Mouse (Mus musculus) heart, postnatal 36 days (tissue): ENCODE measurements at regions not wholly inside any gene's neighbourhood (a gene's known extent, or its start where the extent isn't known, plus 50 kb on each side); places are given as distances from the start of the nearest gene placed in this dataset.

Experiments used
- DNase-seq, 2 experiments: peaks; one replicate each; pipeline ENCODE4 v3.0.0; 2021 to 2022
- intact Hi-C: fragments of 180-260 bp; cut with DNase I; formaldehyde crosslinking; loops from one replicate; pipeline ENCODE4 v1.15.1; 2025

DNA sequence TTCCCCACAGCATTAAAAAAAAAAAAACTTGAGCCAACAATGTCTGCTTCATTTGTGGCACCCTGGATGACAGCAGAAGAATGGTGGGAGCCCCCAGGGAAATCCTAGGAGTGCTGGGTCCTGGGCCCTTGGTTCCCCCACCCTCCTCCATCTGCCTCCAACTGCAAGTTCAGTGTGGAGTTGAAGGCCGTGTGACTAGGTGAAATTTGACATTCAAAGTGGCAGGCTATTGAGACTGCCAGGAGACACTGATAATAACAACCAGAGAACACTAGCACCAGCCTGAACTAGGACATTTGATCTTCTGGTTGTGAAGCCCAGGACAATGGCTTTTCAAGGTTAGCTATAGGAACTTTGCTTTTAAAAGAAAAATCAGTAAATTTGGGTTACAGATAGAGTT lies 74.0 kb downstream of the Adamts15 start:
- intact Hi-C loops = loop anchor here (5.0 kb wide), 2 partner anchors 49 to 366 kb away; no protein-coding TSS in a partner anchor

DNA sequence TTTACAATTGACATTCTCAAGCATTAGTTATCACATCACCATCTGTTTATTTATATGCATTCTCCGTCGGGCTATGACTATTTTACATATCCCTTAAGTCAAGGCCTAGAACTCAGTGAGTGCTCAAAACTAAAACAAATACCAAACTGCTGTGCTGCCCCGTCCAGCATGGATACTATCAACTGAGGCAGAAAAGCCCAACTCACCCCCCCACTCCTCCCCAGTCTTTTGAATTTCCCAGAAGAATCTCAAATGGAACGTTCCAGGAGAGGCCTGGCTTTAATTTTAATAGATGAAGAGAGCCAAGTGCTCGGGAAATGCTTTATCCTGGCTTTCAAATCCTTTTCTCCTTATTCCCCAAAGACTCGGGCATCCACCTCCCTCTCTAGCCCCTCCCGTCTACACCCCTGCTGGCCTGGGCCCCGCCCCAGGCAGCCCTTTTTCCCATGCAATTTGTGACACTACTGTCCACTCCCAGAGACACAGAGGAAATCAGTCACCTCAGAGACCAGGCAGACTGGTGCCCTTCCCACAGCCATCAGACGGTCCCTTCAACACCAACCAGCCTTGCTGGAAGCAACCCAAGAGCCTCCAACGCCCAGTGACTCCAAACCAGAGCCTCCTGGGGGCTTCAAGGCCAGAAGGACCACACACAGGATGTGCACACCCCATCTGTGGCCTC lies 76.5 kb downstream of the Adamts15 start:
- intact Hi-C loops = loop anchor here (2.0 to 5.0 kb wide), 3 partner anchors 52 to 363 kb away; no protein-coding TSS in a partner anchor
- peak; percentile 11 to 39 for DNase-seq

More for the DNA sequence above, 74.0 kb downstream of the Adamts15 start:
- DNase-seq = peak in 1 of 2 experiments; percentile 34

DNA sequence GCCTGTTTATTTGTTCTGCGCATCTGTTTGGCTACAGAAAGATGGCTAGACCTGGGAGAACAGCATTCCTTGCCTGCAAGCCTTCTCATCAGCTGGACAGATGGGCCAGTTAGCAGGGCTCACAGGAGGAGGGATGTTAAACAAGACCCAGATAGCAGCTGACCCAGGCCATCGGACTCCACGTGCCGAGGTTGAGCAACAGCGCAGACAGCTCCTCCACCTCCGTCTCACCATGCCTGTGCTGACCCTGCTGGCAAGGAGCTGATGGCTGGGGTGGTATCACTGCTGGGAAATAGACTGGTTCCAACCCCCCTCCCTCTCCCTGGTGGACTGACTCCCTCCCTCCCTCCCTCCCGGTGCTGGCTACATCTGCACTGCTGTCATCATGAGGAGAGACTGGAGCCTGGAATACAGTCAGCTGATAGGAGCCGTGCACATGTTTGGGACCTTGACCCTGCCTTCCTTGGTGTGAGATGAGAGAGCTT lies 78.1 kb downstream of the Adamts15 start:
- intact Hi-C loops = loop anchor here (2.0 to 5.0 kb wide), 2 partner anchors 62 to 77 kb away; no protein-coding TSS in a partner anchor
- DNase-seq = peak; percentile 61 to 75

DNA sequence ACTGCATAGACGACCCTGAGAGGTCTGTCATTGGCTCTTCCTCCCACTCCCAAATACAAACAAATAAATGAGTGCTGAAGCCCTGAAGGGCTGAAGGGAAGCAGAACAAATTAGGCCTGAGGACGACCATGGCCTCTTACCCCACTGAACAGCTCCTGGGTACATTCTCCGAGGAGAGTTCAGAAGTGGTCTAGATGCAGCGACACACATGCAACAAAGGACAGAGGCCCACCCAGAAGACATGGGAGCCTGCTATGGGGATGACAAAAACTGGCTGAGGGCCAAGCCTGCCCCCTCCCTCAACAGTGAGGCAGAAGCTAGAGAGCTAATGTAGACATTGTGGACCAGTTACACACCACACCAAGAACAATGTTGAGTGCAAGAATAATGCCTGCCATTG lies 87.3 kb downstream of the Adamts15 start:
- intact Hi-C loops = no loop called here
- no peak for DNase-seq

DNA sequence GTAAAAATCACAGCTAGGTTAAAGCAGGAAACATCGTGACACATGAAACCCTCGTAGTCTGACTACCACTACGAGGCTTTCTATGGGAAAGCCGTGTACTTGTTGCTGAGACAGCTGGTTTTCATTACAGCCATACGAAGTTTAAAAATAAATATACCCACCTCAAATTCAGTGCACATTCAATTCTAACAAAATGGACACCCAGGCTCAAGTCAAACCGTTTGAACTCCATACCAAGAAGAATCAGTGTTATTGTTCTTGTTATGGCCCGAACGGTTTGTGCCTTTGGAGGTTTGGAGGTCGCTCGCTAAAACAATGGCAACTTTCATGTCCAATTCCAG lies 87.7 kb downstream of the Adamts15 start:
- DNase-seq = no peak
- intact Hi-C loops = no loop called here

DNA sequence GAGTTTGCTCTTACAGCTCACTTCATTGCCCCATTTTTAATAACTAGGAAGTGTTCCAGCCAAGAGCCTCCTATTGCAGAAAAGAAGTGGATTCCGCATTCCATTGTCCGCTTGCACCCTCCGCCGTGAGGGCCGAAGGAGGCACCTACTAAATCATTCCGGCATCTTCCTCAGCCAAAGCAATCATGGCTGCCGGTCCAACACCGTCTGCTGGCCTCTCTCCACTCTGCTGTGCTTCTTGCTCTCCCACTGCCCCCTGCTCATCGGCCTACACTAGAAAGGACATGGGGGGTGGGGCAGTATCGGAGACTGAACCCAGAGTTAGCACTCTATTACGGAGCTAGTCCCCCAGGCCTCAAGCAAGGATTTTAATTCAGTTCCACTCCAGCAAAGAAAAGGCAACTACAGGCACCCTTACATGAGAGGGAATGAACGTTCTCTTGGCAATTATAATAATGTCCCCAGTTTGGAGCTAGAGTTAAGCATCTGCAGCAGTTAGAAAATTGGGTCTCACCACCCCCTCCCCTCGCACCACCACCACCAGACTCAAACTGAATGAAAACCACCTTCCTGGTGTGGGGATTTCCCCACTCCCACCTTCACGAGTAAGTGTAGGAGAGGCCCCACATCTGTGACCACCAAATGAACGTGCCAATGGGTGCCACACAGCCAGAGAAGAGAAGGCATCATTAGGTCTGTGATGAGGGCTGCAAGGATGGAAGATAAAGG lies 88.3 kb downstream of the Adamts15 start:
- intact Hi-C loops = no loop called here
- DNase-seq = no peak

DNA sequence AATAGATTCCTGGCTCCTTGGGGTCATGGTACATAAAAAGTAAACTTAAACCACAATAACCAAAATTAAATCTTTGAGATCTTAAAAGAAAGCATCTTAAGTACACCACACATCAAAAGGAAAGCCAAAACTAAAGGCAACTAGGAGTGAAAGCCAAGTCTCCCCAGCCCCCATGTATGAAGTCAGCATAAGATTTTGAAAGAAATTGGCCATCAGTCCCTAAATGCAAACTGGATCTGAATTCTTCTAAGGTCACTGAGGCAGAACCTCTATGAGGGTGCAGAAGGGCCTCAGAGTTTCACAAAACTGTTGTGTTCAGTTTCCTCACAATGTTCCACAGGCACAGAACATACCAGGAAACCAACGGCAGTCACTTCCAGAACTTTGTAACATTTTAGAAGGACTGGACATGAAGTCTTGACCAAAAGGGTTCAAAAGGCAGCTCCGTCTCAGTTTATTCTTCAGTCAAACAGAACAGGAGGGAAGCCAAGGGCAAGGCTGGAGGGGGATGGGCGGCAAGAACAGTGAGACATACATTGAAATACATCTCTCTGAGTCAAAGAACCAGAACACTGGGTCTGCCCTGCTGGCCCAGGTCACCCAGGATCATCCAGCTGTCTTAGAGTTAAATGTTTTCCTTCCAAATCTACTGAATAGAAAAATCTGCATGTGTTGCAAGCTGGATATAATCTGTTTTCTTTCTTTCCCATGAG lies 92.9 kb downstream of the Adamts15 start:
- intact Hi-C loops = no loop called here
- peak in 1 of 2 experiments; percentile 36 for DNase-seq

DNA sequence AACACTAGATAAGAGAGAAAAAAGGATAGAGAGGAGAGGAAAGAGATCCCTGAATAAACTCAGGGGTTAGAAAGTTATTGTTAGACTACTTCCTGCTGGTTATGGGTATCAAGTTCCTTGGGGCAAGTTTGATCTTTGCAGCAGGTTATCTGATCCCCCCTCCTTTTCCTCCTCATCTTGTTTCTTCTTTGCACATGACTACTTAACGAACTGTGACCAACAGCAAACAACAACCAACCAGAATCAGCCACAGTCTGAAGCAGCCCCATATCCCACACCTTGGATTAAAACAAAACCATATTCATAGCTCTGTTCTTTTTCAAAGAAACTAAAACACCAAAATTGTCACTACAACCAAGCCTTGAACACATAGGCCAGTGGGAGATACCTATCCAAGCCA lies 94.5 kb downstream of the Adamts15 start:
- intact Hi-C loops = no loop called here

DNA sequence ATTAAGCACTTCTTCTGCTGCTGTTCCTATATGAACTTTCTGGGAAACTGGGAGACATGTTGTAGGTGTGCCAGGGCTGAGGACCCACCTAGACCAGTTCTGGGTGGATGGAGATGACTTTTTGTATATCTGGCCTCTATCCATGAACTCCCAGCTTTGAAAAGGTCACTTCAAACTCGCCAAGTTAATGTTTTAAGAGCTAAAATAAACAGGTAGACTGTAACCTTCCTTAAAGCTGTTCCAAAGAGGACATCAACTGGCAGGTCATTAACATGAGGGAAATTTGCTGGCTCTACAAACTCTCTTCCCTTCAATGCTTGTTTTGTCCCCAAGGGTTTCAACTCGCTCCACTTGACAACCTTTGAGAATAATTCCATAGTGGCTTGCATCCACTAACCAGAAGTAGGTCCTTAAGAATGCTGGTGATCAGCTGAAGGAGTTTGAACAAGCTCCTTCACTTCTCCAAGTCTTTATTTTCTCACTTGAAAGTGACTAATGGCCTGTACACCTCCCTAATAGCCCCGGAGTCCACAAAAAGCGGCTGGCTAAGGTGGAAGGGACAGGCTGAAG lies 98.1 kb downstream of the Adamts15 start:
- intact Hi-C loops = no loop called here
- no peak for DNase-seq

More for the DNA sequence above, 94.5 kb downstream of the Adamts15 start:
- no peak for DNase-seq

DNA sequence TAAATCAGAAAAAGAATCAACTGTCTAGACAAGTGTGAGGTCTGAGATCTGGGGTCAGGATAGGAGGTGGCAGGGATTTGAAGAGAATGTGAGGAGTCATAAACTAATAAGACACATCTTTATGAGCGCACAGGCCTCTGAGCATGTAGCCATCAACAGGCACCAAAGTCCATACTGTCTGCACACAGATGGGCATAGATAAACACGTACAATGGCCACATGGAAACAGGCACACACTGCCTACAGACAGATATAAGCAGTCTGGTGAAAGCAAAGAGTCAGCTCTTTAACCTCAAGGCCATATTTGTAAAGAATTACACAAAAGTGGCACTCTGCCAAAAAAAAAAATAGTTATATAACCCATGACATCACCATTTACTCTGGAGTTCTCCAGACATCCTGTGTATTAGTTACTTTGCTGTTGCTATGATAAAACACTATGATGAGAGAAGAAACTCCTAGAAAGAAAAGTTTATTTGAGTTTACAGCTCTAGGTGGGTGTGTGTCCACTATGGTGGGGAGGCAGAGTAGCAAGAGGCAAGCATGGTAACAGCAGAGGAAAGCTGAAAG lies 101.4 kb downstream of the Adamts15 start:
- intact Hi-C loops = no loop called here
- DNase-seq = no peak

DNA sequence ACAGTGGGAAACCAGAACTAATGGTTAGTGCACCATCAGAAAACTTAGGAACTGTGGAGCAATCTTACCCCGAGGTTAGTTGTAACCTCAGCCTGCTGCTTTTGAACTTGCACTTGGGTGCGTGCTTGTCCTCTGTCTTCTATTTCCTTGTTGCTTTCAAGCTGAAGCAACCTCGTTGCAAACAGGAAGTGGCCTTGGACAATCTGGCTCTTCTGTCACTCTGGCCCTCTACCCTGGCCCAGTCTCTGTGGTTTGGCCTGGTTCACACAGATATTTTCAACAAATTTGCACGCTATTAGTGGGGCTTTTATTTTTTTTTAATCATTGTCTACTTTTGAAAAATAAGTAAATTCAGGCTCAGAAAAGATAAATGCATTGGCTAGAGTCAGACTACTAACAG lies 109.0 kb downstream of the Adamts15 start:
- DNase-seq = no peak
- intact Hi-C loops = no loop called here

DNA sequence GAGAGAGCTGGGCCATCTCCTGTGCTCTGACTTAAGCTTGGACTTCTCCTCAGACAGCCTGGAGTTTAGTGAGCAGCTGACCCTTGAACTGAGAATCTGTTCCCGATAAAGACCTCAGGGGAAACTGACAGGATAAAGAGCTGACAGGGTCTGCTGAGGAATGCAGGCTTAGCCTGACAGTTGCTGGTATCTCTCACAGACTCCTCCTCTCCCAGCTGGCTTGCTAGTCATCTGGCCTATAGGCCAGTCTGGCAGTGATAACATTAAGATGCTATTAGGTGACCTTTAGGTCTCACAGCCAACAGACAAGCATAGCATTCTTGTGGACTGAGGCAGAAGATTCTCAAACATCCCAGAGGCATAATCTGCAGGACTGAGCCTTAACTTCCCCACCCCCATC lies 111.4 kb downstream of the Adamts15 start:
- intact Hi-C loops = no loop called here
- DNase-seq = no peak

DNA sequence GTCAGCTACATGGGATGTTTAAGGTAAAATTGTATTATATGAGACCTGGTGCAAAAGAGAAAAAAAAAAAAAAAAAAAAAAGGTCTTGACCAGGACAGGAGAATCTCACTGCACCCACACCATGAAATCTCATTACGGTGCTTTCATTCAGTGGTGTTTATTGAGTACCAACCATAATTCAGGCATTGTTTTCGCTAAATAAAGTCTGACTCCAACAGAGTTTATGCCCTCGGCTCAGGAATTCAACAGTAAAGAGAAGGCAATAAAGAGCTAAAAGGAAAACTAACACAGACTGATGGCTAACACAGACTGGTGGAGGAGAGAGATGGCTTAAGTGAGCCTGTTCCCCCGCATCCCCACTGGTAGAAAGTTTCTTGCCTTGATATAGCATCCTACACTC lies 112.0 kb downstream of the Adamts15 start:
- DNase-seq = no peak
- intact Hi-C loops = no loop called here

DNA sequence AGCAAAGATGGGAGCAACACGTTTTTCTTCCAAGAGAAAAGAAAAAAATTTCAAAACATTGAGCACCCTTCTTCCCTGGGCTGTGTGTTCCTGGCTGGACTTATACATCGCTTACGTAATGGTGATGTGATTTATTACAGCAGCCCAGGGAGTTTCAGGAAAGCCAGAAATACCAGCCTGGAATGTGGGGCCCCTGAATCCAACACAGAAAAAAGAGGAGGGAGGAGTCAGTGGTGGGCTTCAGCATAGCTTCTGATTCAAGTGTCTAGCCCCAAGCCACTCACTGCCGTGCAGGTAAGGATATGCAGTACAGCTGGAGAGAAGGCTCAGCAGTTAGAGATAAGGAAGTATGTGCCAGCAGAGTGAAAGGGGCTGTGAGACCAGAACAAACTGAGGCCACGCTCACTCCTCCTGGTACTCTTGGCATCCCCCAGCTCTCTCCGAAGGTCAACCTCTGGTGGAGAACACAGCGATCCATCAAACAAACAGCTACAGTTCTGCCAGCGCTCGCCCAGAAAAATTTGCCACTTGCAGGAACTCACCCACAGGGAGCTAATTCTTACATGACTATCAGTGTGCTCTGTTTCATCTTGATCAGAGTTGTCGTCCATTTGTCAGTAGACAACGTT lies 113.3 kb downstream of the Adamts15 start:
- DNase-seq = peak in 1 of 2 experiments; percentile 17
- intact Hi-C loops = no loop called here

DNA sequence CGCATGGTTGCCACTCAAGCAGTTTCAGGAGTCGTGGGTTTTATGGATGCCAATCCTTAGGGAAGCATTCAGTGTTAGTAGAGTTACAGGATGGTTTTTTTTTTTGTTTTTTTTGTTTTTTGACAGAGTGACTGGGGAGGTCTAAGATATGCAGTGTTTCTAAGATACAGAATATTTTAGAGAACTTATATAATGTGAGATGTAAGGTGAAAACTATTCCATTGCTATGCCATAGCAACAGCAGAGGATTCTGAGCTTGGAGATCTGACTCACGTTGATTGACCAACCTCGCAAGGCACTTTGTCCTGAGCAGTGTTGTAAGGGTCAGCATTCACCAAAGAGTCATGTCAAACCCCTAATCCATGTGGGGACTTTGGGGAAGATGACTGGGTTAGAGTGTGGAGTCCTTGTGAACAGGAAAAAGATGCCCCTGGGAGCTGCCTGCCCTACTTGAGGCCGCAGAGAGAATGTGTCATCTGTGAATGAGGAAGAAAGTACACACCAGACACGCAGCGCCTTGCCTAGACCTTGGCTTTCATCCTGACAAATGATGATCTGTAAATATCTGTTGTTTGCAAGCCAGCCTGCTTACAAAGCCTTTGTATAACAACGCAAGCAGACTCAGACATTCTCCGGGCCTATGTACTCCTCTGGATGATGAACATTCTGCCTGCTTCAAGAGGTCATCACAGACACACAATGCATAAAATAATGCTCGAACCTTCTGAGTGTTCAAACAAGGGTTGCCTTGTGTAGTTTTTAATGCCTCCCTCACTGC lies 118.3 kb downstream of the Adamts15 start:
- intact Hi-C loops = no loop called here
- DNase-seq = no peak

DNA sequence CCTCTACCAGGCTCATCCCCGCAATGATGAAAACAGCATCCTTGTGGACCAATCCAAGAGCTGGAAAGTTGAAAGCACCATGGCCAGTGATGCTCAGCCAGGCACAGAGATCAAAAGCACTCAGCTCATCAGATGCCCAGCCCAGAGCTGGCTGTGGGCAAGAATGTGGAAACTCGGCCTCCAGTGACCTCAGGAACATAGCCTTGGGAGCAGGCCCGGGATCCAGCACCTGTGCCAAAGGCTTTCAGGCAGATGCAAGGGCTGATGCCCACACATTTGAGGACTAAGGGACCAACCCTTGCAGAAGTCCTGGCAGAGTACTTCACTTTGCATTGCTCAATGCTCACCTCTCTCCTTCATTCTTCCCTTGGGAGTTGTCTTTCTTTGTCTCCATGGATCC lies 119.4 kb downstream of the Adamts15 start:
- no peak for DNase-seq
- intact Hi-C loops = no loop called here

DNA sequence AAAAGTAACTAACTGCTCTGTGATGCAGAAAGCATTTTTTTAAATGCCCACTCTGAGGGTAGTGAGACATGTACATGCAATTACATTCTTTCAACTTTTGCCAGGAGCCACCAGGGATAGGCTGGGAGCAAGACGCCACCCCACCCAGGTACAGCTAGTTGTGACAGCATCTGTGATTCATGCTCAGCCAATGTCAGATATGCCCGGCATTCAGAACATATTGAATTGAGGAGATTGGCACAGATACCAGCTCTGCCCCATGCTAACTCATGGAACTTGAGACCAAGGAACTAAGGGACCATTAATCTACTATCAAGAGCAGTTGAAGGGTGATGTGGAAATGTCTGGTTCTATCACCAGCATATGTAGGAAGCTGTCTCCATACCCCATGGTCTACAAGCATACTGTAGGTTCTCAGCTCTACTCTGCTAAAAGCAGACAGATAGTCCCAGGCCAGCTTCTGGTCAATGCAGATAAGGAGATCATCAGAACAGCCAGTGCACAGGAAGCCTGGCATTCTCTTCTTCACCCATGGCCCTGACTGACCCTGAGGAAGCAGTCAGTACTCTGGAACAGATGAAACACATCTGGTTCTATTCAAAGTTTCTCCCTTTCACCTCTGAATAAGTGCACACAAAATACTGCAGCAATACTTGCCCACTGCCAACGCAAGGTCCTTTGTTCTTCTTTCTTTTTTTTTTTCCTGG lies 127.4 kb downstream of the Adamts15 start:
- intact Hi-C loops = no loop called here
- DNase-seq = peak in 1 of 2 experiments; percentile 15

DNA sequence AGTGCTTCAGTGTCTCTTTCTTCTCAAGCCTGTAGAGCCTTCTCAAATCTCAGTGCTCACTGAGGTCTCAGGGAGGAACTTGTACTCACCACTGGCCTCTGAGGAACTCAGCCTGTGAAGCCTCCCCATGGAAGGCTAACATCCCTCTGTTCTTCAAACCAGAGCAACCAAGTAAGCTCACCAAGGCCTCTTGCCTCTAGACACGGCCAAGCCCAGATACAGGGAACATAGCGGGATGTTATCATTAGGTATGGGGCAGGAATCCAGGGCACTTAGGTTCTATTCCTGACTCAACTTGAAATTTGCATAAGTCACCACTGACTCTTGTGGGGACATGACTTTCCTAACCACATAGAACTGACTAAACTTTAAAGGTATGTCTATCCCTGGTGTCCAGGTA lies 141.0 kb downstream of the Adamts15 start:
- intact Hi-C loops = loop anchor here (5.0 kb wide), 1 partner anchor 61 kb away; no protein-coding TSS in a partner anchor
- no peak for DNase-seq

DNA sequence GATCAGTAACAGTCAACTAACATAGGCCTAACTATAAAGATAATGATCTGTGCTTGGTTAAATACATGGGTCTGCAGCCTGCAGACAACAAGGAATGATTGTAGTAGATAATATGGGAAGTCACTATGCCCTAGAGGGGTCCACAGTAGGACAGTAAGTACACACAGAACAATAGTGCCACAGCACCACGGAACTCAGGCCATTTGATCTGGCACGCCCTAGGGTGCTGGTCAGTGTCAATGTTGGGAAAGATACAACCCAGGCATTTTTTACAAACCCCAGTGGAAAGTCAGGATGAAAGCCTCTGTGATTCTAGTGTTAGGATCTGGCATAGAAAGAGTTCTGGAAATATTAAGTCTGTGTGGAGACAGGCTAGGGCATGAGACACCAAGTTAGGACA lies 144.4 kb downstream of the Adamts15 start:
- intact Hi-C loops = no loop called here
- DNase-seq = no peak
